Mouse (Mus musculus) brain, embryonic 14.5 days (tissue): ENCODE measurements at regions not wholly inside any gene's neighbourhood (a gene's known extent, or its start where the extent isn't known, plus 50 kb on each side); places are given as distances from the start of the nearest gene placed in this dataset.

Source experiments
- CTCF ChIP-seq: fragments of 200-500 bp; IDR thresholded peaks from 2 replicates; pipeline ENCODE4 v1.5.1; 2012; ENCODE audit warnings: inconsistent platforms, mild to moderate bottlenecking, moderate library complexity, borderline replicate concordance; ENCODE audit not compliant: insufficient read depth, insufficient read length; ENCODE audit errors: extremely low read depth
- POLR2A ChIP-seq: fragments of 200-500 bp; IDR thresholded peaks from 2 replicates; pipeline ENCODE4 v1.6.1; 2012; ENCODE audit warnings: mild to moderate bottlenecking, inconsistent platforms, borderline replicate concordance; ENCODE audit not compliant: poor library complexity, insufficient read depth, insufficient read length, severe bottlenecking; ENCODE audit errors: extremely low read depth

- TF ChIP-seq POLR2A, result no peak
- TF ChIP-seq CTCF, result no peak
Observed at GRCm38 (mm10) chr8:26864571-26864970, 112.6 kb upstream of the Zfp703 start.
